Mouse (Mus musculus): ENCODE measurements around the gene Ugt1a6a. TPM values are rescaled to one million over a fixed set of nuclear protein-coding genes. Genes with fewer than 3 reads are reported as not detected.

Ugt1a6a gene
- polyA plus RNA-seq, 1 experiment from 2014 or later = 21.3 TPM

DNA sequence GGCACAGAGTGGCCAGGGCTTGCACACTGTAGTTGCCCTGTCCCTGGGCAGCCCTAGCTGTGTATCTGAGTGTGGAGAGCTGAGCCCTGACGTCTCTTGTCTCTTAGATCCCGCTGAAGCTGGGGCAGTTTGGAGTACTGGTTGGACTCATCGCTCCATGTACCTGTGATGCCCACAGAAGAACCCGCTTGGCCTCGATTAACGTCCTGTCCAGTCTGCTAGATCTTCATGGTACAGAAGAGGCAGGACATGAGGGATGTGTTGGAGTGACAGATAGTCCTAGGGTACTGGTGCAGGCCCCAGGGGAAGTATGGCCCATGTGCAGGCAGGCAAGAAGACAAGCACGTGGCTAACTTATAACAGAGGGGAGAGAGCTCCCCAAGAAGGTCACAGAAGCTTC, 115.0 kb downstream of the Ugt1a6a start:
- TF ChIP-seq CTCF (IDR thresholded peaks at IDR 0.05) = no peak
- ChIA-PET POLR2A (interaction anchor here (1.1 to 1.3 kb wide), 2 partner anchors 14 to 42 kb away, joined by 3 to 4 read pairs; no protein-coding TSS in a partner anchor), CTCF (interaction anchor here (1.2 to 1.9 kb wide), 4 partner anchors 13 to 38 kb away, joined by 3 to 6 read pairs (median 4); partner anchors contain the start of genes Hjurp, Trpm8 and Ugt1a1)
- DNase-seq (ENCODE audit: low read depth, low spot score) (no peak), ATAC-seq (no peak)
- in situ Hi-C loops (cut with MboI; ENCODE audit: low pct_unique_long_range_greater_than_20kb) = no loop called here
- no peaks in the 10 kb centered on the region for H3K27me3 ChIP-seq

DNA sequence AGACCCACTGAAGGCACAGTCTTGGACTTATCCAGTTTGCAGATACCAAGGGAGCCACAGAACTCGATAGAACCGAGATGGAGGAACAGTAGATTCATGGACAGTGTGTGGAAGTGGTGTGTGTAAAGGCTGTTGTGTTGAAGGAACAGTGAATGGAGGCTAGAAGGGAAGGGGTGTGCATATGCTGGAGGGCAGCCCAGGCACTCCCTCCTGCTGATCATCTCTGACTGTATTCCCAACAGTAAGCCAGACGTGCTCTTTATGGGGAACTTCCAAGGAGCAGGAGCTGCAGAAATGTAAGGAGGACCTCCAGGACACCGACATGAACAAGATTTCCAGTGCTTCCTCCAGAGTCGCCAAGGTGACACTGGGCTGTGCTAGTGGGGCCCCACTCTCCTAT, 115.4 kb downstream of the Ugt1a6a start:
- no peaks in the 10 kb centered on the region for H3K27me3 ChIP-seq
- TF ChIP-seq CTCF (IDR thresholded peaks at IDR 0.05) = no peak
- in situ Hi-C loops (cut with MboI; ENCODE audit: low pct_unique_long_range_greater_than_20kb) = no loop called here
- CTCF ChIA-PET = interaction anchor here (1.9 kb wide), 1 partner anchor 13 kb away, joined by 5 read pairs; no protein-coding TSS in a partner anchor
- POLR2A ChIA-PET = interaction anchor here (1.1 to 1.3 kb wide), 2 partner anchors 14 to 43 kb away, joined by 3 to 4 read pairs; no protein-coding TSS in a partner anchor
- DNase-seq (ENCODE audit: low read depth, low spot score) = no peak
- ATAC-seq = no peak

DNA sequence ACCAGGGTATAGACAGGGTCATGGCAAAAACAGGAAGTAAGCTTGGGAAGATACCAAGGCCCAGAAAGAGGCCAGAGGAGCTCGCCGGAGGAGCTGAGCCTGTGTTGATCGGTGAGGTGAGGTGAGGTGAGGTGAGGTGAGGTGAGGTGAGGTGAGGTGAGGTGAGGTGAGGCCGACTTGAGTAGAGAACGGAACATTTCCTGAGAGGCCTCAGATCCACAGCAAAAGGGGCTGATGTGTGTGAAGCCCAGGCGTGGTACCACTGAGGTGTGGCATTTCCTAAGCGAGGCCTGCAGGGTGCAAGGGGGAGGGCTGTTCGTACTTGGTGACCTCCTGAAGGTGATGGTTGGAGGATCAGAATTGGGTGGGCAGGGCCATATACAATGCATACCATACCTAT, 118.5 kb downstream of the Ugt1a6a start:
- CTCF ChIA-PET = interaction anchor here (0.8 to 1.8 kb wide), 5 partner anchors 8 to 37 kb away, joined by 3 to 6 read pairs (median 4); partner anchors contain the start of genes Hjurp and Trpm8
- ATAC-seq (no peak), DNase-seq (ENCODE audit: low read depth, low spot score) (no peak)
- in situ Hi-C loops (cut with MboI; ENCODE audit: low pct_unique_long_range_greater_than_20kb) = no loop called here
- POLR2A ChIA-PET = no interaction called here
- no peaks in the 10 kb centered on the region for H3K27me3 ChIP-seq
- TF ChIP-seq CTCF (IDR thresholded peaks at IDR 0.05) = no peak

DNA sequence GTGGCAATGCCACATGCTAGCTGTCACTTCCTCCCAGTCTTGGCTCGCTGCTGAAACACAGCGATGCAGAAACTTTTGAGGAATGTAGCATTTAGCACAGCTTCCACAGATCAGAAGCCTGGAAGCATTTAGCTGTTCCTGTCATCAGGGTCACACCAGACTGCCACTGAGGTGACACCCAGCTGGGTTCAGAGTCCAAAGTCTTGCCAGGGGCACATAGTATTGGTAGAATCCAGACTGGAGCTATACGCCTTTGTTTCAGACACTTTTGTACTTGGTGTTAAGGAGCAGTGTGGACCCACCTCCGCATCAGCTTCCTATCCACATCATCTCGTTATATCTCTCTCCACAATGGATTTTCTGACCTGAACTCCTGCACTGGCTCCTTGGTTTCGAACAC, 118.9 kb downstream of the Ugt1a6a start:
- DNase-seq (ENCODE audit: low read depth, low spot score) (no peak), ATAC-seq (no peak)
- TF ChIP-seq CTCF (IDR thresholded peaks at IDR 0.05) = no peak
- H3K27me3 ChIP-seq = no peaks in the 10 kb centered on the region
- CTCF ChIA-PET = interaction anchor here (0.8 to 1.8 kb wide), 4 partner anchors 8 to 24 kb away, joined by 3 to 6 read pairs (median 4); partner anchors contain the start of genes Hjurp and Trpm8
- in situ Hi-C loops (cut with MboI; ENCODE audit: low pct_unique_long_range_greater_than_20kb) = no loop called here
- POLR2A ChIA-PET = interaction anchor here (0.7 kb wide), 1 partner anchor 95 kb away, joined by 3 read pairs; no protein-coding TSS in a partner anchor

DNA sequence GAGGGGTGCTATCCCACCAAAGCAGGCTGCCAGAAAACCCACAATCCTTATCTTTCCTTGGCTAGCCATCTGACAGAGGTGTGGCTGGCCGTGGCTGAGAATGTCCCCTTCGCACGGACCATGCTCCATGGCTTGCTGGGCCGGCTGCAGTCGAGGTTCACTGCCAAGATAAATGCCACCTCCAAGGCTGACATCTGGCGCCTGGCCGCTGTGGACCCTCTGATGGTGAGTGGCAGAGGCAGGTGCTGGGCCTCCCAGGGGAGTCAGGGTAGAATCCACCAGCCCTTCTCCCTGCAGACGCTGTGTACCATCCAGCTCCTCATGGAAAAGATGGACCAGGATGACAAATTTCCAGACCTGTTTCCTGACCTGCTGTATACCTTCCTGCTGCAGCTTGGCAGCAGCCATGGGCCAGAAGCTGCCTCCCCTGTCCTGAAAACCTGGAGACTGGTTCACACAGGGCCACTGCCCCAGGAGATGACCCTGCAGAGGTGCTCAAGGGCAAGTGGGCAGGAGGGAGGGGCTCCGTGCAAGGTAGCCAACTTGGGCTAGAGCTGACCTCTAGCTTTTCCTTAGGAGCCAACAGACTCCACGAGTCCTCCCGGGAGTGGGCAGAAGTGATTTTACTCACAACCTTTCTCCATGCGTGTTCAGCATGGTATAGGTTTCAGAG, 120.3 kb downstream of the Ugt1a6a start:
- DNase-seq (ENCODE audit: low read depth, low spot score) (no peak), ATAC-seq (no peak)
- no peaks in the 10 kb centered on the region for H3K27me3 ChIP-seq
- ChIA-PET CTCF (interaction anchor here (1.1 to 1.2 kb wide), 2 partner anchors 12 to 29 kb away, joined by 3 read pairs; no protein-coding TSS in a partner anchor), POLR2A (no interaction called here)
- in situ Hi-C loops (cut with MboI; ENCODE audit: low pct_unique_long_range_greater_than_20kb) = no loop called here
- no peak for TF ChIP-seq CTCF (IDR thresholded peaks at IDR 0.05)

DNA sequence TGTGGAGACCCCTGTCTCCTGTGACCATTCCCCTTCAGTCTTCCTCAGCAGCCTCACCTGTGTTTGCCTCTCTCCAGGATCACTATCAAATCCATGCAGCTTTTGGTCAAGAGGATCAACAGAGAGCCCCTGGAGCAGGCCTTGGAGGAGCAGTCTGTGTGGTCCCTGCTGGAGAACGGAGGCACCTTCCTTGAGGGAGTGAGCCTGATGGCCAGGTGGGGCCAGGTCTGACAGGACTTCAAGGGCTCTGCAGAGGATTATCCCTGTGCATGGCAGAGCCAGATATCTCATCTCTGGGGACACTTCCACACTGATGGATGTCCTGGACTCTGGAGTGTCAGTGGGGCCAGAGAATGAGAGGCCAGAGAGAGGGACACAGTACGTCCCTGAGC, 120.9 kb downstream of the Ugt1a6a start:
- ChIA-PET POLR2A (no interaction called here), CTCF (interaction anchor here (1.1 to 1.2 kb wide), 2 partner anchors 13 to 28 kb away, joined by 3 read pairs; no protein-coding TSS in a partner anchor)
- TF ChIP-seq CTCF (IDR thresholded peaks at IDR 0.05) = no peak
- DNase-seq (ENCODE audit: low read depth, low spot score) (no peak), ATAC-seq (no peak)
- H3K27me3 ChIP-seq = no peaks in the 10 kb centered on the region
- in situ Hi-C loops (cut with MboI; ENCODE audit: low pct_unique_long_range_greater_than_20kb) = no loop called here

DNA sequence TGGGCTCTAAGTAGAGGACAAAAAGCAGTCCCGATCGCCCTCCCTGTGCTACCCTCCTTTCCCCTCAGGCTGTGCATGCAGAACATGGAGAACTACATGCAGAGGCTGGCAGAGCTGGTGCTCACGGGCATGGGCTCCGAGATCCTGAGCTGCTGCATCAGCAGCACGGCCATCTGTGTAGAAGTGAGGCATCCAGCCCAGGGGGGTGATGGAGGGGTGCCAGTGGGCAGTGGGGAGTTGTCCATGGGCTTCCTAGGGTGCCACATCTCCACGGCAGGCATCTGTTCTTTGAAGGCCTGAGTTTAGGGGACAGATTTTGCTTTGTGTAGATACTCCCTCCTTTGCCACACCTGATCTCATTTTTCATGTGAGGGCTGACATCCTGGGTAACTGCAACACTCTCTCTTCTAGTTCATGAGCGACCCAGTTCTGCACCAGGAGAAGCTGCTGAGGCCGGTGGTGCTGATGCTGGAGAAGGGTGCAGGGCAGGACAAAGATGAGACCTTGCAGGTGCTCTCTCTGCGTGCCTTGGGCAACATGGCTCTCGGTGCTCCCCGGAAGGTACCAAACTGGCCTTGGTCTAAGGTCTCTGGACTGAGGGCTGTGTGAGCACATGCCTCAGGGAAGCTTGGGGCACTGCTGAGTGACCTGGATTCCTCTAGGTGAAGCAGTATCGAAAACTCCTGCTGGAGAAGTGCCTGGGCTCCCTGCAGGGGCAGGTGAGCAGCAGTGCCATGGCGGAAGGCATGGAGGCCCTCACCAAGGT, 121.6 kb downstream of the Ugt1a6a start:
- no peak for ATAC-seq
- in situ Hi-C loops (cut with MboI; ENCODE audit: low pct_unique_long_range_greater_than_20kb) = no loop called here
- ChIA-PET POLR2A (interaction anchor here (1.2 kb wide), 1 partner anchor 22 kb away, joined by 4 read pairs; the partner anchor contains the start of genes Hjurp and Trpm8), CTCF (interaction anchor here (0.7 to 2.1 kb wide), 5 partner anchors 8 to 32 kb away, joined by 3 to 8 read pairs (median 4); partner anchors contain the start of genes Hjurp and Trpm8)
- H3K27me3 ChIP-seq = no peaks in the 10 kb centered on the region
- TF ChIP-seq CTCF (IDR thresholded peaks at IDR 0.05) = no peak
- no peak for DNase-seq (ENCODE audit: low read depth, low spot score)

DNA sequence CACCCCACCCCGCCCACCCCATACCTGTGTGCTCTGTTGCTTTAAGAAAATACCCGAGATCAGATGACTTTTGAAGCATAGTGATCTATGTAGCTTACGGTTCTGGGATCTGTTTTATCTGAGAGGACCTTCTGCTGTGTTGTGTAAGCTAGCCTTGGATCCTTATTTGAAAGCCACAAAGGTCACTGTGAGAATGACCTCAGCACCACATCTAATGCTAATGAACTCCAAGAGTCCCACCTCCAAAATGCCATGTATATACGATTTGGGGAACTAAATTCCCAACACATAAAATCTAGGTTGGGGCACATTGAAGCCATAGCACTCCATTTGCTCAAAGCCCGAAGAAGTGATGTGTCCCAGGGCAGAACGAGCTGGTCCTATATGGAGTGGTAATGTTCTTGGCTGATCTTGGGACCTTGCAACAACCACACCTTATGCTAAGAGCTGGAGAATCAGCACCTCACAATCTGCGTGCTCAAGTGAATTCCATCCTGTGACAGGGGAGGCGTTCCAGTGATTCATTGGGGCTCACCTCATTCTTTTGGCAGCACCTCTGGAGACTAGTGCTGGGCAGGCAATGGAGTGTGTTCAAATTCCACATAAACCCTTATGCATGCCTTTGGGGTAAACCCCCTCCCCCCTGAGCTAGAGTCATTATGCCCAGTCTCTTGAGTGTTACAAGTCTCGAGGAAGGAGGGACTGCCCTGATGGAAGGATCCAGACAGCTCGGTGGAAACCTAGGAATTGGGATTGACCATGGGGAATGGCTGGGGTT, 122.5 kb downstream of the Ugt1a6a start:
- H3K27me3 ChIP-seq = no peaks in the 10 kb centered on the region
- CTCF ChIA-PET = interaction anchor here (1.0 to 2.1 kb wide), 6 partner anchors 9 to 44 kb away, joined by 4 to 8 read pairs (median 5); partner anchors contain the start of genes Hjurp and Trpm8
- POLR2A ChIA-PET = interaction anchor here (1.2 to 1.6 kb wide), 2 partner anchors 9 to 21 kb away, joined by 3 to 4 read pairs; partner anchors contain the start of genes Hjurp and Trpm8
- DNase-seq (ENCODE audit: low read depth, low spot score) (peak; percentile 71), ATAC-seq (peak; percentile 18)
- no peak for TF ChIP-seq CTCF (IDR thresholded peaks at IDR 0.05)
- in situ Hi-C loops (cut with MboI; ENCODE audit: low pct_unique_long_range_greater_than_20kb) = no loop called here

DNA sequence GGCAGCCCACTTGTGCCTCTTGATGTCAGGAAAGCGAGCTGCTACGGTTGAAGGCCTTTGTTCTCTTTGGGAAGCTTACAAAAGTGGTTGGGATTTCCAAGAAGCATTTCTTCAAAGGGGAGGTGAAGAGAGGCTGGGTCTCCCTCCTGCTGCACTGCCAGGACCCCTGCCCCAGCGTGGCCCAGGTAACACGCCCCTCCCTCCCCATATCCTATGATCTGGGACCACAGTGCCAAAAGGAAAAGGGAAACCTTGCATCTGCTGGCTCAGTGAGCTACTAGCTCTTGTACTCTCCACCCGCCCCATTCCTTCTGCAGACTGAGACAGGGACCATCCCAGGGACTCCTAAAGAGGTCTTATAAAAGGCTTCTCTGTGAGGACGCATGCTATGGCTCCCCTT, 123.1 kb downstream of the Ugt1a6a start:
- POLR2A ChIA-PET = interaction anchor here (0.6 to 1.6 kb wide), 2 partner anchors 8 to 17 kb away, joined by 3 to 4 read pairs; no protein-coding TSS in a partner anchor
- no peak for ATAC-seq

More for the DNA sequence above, 123.1 kb downstream of the Ugt1a6a start:
- CTCF ChIA-PET = interaction anchor here (0.7 to 2.1 kb wide), 7 partner anchors 8 to 46 kb away, joined by 3 to 8 read pairs (median 4); partner anchors contain the start of genes Hjurp, Trpm8 and Ugt1a1
- DNase-seq (ENCODE audit: low read depth, low spot score) = no peak
- no peak for TF ChIP-seq CTCF (IDR thresholded peaks at IDR 0.05)
- H3K27me3 ChIP-seq = no peaks in the 10 kb centered on the region
- in situ Hi-C loops (cut with MboI; ENCODE audit: low pct_unique_long_range_greater_than_20kb) = no loop called here

Measured in Patski (cell line).